Mouse (Mus musculus) layer of hippocampus, adult 9-10 months (tissue): ENCODE results near the gene Ythdf1.

Source experiments
- DNase-seq: peaks from one replicate; pipeline ENCODE4 v3.0.0; 2022; ENCODE audit warnings: low spot score

The Ythdf1 gene

GRCm38 (mm10) chr2:180920810-180921400 lies at the start of gene Ythdf1:
Ythdf1 (minus strand) TSS chr2:180920949.
- peak; percentile 85 for DNase-seq

GRCm38 (mm10) chr2:180967010-180967763 lies 46.4 kb upstream of the Ythdf1 start, which contains the start of gene Arfgap1:
Arfgap1 (plus strand) TSS chr2:180967225.
- peak; percentile 73 for DNase-seq

DNA sequence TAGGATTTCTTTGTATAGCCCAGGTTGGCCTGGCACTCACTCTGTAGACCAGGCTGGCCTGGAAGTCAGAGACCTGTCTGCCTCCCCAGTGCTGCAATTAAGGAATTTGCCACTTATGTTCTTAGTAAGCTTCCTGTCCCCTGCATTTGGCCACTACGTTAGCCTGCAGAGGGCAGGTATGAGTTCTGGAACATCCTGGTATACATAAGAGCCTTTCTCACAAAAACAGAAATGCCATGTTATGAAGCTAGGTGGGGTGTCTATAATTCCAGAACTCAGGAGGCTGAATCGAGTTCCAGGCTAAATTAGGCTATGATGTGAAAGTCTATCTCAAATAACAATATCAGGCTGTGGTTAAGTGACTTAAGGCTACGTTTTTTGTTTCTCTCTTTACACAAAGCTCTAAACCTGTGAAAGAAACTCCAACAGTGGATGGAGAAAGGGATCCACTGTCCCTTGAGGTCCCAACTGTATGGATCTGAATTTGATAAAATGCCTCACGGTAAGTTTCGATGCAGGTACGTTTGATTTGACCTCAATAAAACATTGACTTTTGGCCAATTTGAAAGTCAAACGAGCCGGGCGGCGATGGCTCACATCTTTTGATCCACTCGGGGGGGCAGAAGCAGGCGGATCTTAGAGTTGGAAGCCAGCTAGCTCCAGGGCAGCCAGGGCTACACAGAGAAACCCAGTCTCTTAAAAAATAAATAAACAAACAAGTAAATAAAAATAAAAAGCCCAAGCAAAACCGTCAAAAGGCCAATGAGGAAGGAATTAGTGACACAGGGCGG lies 45.5 kb upstream of the Ythdf1 start:
- no peak for DNase-seq

- DNase-seq = peak; percentile 71
These were observed 43.2 kb upstream of the Ythdf1 start for GRCm38 (mm10) chr2:180963956-180964355.

DNA sequence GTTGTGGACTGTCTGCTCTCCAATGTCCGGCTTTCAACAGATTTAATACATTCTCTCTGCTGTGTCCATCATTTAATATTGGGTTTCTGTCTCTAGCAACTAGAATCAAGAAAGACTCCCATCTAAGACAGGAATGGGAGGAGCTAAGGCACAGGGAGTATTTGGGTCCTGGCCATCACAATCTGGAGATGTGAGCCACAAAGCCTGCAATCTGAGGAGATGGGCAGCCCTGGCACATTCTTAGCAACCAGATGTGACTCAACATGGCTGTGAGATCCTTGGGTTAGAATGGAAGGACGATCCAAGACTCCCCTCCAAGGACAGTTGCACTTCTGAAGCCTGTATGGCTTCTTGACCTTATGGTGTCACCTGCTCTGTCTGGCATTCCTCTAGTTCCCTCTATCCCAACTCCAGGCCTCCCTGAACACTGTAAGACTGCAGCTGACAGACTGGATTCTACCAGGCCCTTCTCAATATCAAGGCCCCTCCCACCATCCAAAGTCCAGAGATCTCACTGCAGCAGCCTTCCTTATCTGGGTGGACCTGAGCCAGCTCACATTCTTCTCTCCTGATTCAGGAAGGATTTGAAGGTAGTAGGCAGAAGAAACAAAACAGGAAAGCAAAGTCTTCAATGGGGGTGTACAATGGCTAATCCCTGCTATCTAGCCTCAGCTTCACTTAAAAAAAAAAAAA lies 42.0 kb upstream of the Ythdf1 start:
- no peak for DNase-seq

DNA sequence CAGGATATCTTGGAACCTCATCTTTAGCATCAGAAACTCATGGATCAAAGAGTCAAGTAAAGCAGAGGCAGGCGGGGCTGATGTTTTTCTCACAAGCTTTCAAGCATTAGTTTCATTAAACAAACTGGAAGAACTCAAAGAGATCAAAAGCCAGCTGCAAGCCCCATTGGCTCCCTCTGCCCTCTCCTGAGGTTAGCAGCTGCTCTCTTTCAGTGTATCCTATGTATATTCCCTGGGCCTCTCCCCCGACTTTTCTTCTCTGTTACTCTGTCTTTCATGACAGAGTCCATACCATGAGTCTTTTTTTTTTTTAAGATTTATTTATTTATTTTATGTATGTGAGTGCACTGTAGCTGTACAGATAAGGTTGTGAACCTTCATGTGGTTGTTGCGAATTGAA lies 39.4 kb upstream of the Ythdf1 start:
- DNase-seq = no peak

DNA sequence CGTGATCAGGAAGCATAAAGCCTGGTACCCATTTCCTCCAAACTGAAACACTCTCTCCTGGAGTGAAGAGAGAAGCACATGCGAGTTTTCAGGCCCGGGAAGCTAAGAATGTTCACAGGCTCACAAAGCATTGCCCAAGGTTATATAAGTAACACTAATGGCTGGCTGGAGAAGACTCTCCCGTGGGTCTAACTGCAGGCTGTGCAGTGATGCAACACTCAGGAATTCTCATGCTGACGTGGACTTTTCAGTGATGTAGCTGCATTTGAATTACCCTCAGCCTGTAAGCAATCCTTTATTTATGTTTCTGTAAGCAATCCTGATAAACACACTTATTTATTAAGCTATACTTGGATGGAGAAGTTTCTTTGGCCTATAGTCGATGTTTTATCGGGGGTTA lies 38.9 kb upstream of the Ythdf1 start:
- no peak for DNase-seq

- no peak for DNase-seq
These were observed 33.6 kb upstream of the Ythdf1 start, which contains the start of gene Nkain4 for GRCm38 (mm10) chr2:180954061-180955047. Nkain4 (minus strand) TSS chr2:180954699.

DNA sequence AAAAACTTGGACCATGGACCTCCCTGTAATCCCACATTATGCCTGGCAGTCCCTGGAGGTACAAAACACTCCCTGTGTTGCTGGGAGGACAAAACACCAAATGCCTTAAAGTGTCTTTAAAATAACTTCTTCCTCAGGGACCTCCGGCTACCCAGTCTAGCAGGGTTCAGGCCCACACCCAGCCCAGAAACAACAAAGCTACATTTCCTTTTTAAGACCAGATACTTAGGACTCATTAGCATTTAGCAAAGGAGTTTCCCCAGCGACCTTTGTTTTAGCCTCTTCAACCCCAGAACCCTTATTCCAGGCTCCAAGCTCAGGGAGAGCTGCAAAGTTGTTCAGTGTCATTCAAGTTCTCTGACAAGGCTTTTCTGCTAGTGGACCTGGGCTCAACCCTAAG lies 32.9 kb upstream of the Ythdf1 start:
- DNase-seq = no peak

- no peak for DNase-seq
These were observed 32.0 kb upstream of the Ythdf1 start for GRCm38 (mm10) chr2:180952731-180953171.

- DNase-seq = no peak
These were observed 29.2 kb upstream of the Ythdf1 start for GRCm38 (mm10) chr2:180949947-180950346.

GRCm38 (mm10) chr2:180941869-180942268 lies 21.1 kb upstream of the Ythdf1 start:
- DNase-seq = no peak

DNA sequence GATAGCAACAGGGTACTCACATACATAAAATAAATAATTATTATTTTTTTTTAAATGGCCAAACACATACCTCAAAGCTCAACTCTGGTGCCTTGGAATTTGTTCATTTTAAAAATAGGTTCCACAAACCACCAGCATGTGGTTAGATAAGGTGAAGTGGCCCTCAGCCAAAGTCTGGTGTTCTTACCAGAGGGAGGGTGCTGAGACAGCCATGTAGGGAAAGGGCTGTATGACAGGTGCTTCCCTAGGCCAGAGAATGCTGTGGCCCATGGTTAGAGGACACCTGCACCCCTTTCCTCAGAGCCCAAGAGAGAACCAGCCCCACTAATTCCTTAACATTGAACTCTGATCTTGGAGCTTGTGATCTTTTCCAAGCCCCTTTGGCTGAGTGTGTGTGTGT lies 19.4 kb upstream of the Ythdf1 start:
- no peak for DNase-seq

GRCm38 (mm10) chr2:180932418-180932817 lies 11.7 kb upstream of the Ythdf1 start:
- no peak for DNase-seq

GRCm38 (mm10) chr2:180928723-180929122 lies 8.0 kb upstream of the Ythdf1 start, which contains the start of gene Birc7:
Birc7 (plus strand) TSS chr2:180929023.
- no peak for DNase-seq

DNA sequence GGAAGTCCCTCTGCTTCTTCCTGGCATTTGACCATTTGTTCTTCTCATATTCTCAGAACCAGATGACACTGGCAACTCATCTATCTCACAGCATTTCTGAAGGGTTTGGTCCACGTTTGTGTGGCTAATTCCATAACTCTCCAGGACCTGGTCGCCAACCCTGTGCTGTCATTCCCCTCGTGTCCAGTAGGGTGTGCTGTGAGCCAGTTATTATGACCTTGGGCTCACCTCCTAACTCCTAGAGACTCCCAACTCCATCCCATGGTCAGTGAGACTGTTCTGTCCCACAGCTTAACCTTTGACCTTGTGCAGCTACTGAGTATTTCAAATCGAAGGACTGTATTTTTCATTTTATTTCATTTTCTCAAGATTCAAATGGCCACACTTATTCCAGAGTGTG lies 4.4 kb upstream of the Ythdf1 start:
- DNase-seq = peak; percentile 54

DNA sequence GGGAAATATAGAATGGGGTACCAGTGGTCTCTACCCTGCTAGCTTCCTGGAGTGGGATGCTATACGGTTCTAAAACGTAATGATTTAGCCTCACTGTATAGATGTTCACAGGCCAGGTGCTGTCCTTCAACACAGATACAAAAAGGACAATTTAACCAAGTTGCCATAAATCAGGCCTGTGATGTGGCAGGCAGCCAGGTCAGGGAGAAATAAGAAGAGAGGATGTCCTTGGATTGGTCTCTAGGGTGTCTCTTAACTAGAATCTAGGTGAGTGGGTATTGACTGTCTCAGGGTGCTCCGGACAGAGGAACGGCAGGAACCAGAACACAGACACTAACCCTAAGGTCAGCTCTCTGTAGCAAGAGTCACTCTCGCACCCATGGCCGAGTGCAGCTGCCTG lies 2.0 kb upstream of the Ythdf1 start:
- no peak for DNase-seq

- no peak for DNase-seq
These were observed 588 bp downstream of the Ythdf1 start for GRCm38 (mm10) chr2:180919913-180920809.

- DNase-seq = no peak
These were observed 4.8 kb downstream of the Ythdf1 start for GRCm38 (mm10) chr2:180915886-180916433.
